Mouse (Mus musculus) C2C12 (cell line): ENCODE data around the gene Ssh3.

Experiments used
- CTCF ChIP-seq: IDR thresholded peaks from one replicate; pipeline ENCODE4 v1.5.1; 2011; ENCODE audit not compliant: control insufficient read depth, insufficient read depth, insufficient read length
- MYOG ChIP-seq: IDR thresholded peaks from one replicate; pipeline ENCODE4 v1.6.1; 2011; ENCODE audit not compliant: control insufficient read depth, insufficient read length; ENCODE audit errors: extremely low read depth

DNA sequence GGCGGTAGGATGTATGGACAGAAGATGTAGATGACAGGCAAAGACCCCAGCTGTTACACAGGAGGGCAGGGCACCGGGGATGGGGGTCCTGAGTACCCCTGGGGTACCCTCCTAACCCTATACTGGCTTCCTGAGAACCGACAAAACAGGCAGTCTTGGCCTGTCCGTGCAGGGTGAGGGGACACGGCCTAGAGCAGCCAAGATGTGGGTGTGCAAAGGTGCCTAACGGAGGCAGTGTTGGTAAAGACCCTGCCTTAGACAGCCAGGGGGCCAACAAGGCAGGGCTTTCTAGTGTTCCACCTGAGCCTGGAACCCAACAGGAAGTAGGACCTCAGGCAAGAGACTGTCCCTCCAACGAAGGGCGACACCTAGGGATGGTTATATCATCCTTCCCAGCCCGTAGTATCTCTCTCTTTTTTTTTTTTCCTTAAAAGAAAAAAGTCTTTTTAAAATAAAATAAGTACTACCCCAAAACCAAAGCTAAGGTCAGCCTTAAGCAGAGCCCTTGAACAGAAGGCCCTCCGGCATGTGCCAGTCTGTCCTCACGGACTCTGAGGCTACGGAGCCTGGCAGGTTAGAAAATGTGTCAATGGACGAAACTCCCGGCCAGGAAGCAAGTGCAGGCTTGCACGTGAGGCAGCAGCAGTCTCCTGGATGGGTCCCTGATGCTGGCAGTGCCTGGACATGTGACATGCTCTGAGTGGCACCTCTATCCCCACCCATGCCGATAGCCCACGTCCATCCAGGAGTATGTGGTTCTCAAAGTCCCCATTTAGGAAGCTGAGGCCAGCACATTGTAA lies 29.5 kb upstream of the Ssh3 start:
- no peak for TF ChIP-seq MYOG
- TF ChIP-seq CTCF = no peak
